Mouse (Mus musculus) heart, postnatal 0 days (tissue): Measurements from ENCODE around the gene Adgrl1.

ENCODE experiments used
- CTCF ChIP-seq: IDR thresholded peaks from 2 replicates; pipeline ENCODE4 v1.5.1; 2016; ENCODE audit warnings: antibody characterized with exemption, control low read depth, low read depth
- EP300 ChIP-seq: IDR thresholded peaks from 2 replicates; pipeline ENCODE4 v1.6.1; 2016; ENCODE audit warnings: antibody characterized with exemption, low read depth

GRCm38 (mm10) chr8:83908583-83908982 is 8.7 kb downstream of the Adgrl1 start:
- TF ChIP-seq CTCF, result no peak
- TF ChIP-seq EP300, result no peak
